15 mouse cellular contexts compared by ENCODE assay signal in the genomic region with DNA sequence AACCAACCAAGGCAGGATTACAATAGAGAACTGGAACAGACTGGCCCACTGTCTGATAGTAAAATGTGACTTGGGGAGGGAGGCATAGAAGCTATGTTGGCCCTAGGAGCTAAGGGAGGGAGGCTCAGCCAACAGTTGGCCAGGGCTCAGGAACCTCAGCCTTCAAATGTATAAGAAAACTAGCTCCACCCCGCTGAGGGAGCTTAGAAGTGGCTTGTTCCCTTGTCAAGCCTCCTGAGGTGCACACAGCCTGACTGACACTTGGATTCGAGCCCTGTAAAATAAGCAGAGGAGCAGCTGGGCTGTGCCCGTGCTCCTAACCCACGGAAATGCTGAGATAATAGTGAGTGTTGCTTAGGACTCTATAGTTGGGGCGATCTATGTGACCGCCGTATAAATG.
A peak's percentile ranks its signal among the peaks of the same experiment; 100 is the strongest.
DNase-seq lines count a peak whose midpoint lies in the region; ATAC-seq and TF ChIP-seq lines count a peak whose summit lies in the region.
"Had no signal": no experiment of that assay in that cellular context is flagged by ENCODE, and none has a peak within 500 bp of the region (broad histone marks: within the 10 kb centered on the region; RNA-seq: fewer than 3 reads in every experiment).

No protein-coding gene starts in this region.

- no peak overlapping the region for H3K4me3 ChIP-seq in forebrain, embryonic 13.5 days
- H3K4me3 ChIP-seq in forebrain, embryonic 12.5 days (replicated peaks), result no peak overlapping the region
- no peak overlapping the region for H3K4me3 ChIP-seq in hindbrain, embryonic 13.5 days
- H3K4me3 ChIP-seq in hindbrain, embryonic 11.5 days (ENCODE audit: low read depth, low read length), result no peak overlapping the region
- no peak overlapping the region for H3K4me3 ChIP-seq in limb, embryonic 15.5 days
- H3K4me3 ChIP-seq: neural tube, embryonic 12.5 days had no signal

- no peak for TF ChIP-seq POLR2A in brain, embryonic 14.5 days (IDR thresholded peaks at IDR 0.05; ENCODE audit: borderline replicate concordance, extremely low read depth, insufficient read depth, insufficient read length, poor library complexity, severe bottlenecking)

- H3K27ac ChIP-seq in forebrain, embryonic 13.5 days, result no peak overlapping the region
- H3K27ac ChIP-seq in forebrain, embryonic 12.5 days, result no peak overlapping the region
- no peak overlapping the region for H3K27ac ChIP-seq in hindbrain, embryonic 13.5 days
- H3K27ac ChIP-seq in hindbrain, embryonic 11.5 days (ENCODE audit: low read depth, low read length), result no peak overlapping the region
- H3K27ac ChIP-seq in limb, embryonic 15.5 days, result 0 out of 2 replicates have a peak overlapping the region, but pooled peaks have one; percentile 0
- H3K27ac ChIP-seq: liver, embryonic 14.5 days; neural tube, embryonic 12.5 days had no signal

- TF ChIP-seq CTCF in brain, embryonic 14.5 days (IDR thresholded peaks at IDR 0.05; ENCODE audit: borderline replicate concordance, extremely low read depth, insufficient read depth, insufficient read length), result no peak

- 48% methylated on average over 7 of the region's 7 CpGs for WGBS in forebrain, embryonic 13.5 days
- WGBS in forebrain, embryonic 12.5 days, result 51% methylated on average over 7 of the region's 7 CpGs
- WGBS in hindbrain, embryonic 13.5 days, result 50% methylated on average over 7 of the region's 7 CpGs
- 46% methylated on average over 7 of the region's 7 CpGs for whole genome bisulfite sequencing in hindbrain, embryonic 11.5 days
- WGBS in limb, embryonic 15.5 days, result 60% methylated on average over 7 of the region's 7 CpGs

- ATAC-seq in forebrain, embryonic 13.5 days, result 0 out of 2 replicates have a peak, but pooled peaks have one; percentile 53
- ATAC-seq in forebrain, embryonic 12.5 days (ENCODE audit: low FRiP score), result no peak
- ATAC-seq in hindbrain, embryonic 13.5 days (ENCODE audit: low FRiP score), result peak; percentile 59; the same call in 1 of the 2 replicates
- ATAC-seq in hindbrain, embryonic 11.5 days (ENCODE audit: low FRiP score), result no peak
- ATAC-seq in limb, embryonic 15.5 days (ENCODE audit: insufficient number of reproducible peaks, low FRiP score, low TSS enrichment, low read depth), result no peak

- no peaks in the 10 kb centered on the region for H3K36me3 ChIP-seq in forebrain, embryonic 13.5 days (ENCODE audit: poor library complexity, severe bottlenecking)
- no peaks in the 10 kb centered on the region for H3K36me3 ChIP-seq in forebrain, embryonic 12.5 days (replicated peaks)
- H3K36me3 ChIP-seq in hindbrain, embryonic 13.5 days, result no peaks in the 10 kb centered on the region
- no peaks in the 10 kb centered on the region for H3K36me3 ChIP-seq in hindbrain, embryonic 11.5 days (ENCODE audit: control insufficient read depth, insufficient read depth, low read length)
- no peaks in the 10 kb centered on the region for H3K36me3 ChIP-seq in limb, embryonic 15.5 days
- H3K36me3 ChIP-seq: neural tube, embryonic 12.5 days had no signal

- no peaks in the 10 kb centered on the region for H3K9me3 ChIP-seq in forebrain, embryonic 13.5 days (replicated peaks)
- H3K9me3 ChIP-seq in forebrain, embryonic 12.5 days, result no peaks in the 10 kb centered on the region
- H3K9me3 ChIP-seq in hindbrain, embryonic 13.5 days, result no peaks in the 10 kb centered on the region
- no peaks in the 10 kb centered on the region for H3K9me3 ChIP-seq in hindbrain, embryonic 11.5 days (ENCODE audit: control insufficient read depth, low read length)
- no peaks in the 10 kb centered on the region for H3K9me3 ChIP-seq in limb, embryonic 15.5 days
- H3K9me3 ChIP-seq: neural tube, embryonic 12.5 days had no signal

- no peak for DNase-seq in hindbrain, embryonic 11.5 days (ENCODE audit: low spot score)
- peak; percentile 74 for DNase-seq in brain, embryonic 14.5 days (ENCODE audit: low read depth)
- no peak for DNase-seq in layer of hippocampus, adult 18-20 months (ENCODE audit: low spot score in 2 of 2)
- DNase-seq in ovary, postnatal 10 days (ENCODE audit: low spot score), result no peak
- DNase-seq: cerebellum, adult 2 months; embryo, embryonic 11 days; kidney, adult 9 months; retina, postnatal 1 day; thymus, adult 18-20 months had no signal

- peaks cover 11% of the 10 kb centered on the region; the same call in 1 of the 2 replicates for H3K4me1 ChIP-seq in forebrain, embryonic 13.5 days
- peaks cover 17% of the 10 kb centered on the region; the same call in 1 of the 2 replicates for H3K4me1 ChIP-seq in forebrain, embryonic 12.5 days
- H3K4me1 ChIP-seq in hindbrain, embryonic 13.5 days (replicated peaks), result peaks cover 26% of the 10 kb centered on the region
- peaks cover 7% of the 10 kb centered on the region; the same call in 1 of the 2 replicates for H3K4me1 ChIP-seq in hindbrain, embryonic 11.5 days (replicated peaks; ENCODE audit: control insufficient read depth, insufficient read depth, low read length)
- peaks cover 27% of the 10 kb centered on the region for H3K4me1 ChIP-seq in limb, embryonic 15.5 days

- no peaks in the 10 kb centered on the region for H3K27me3 ChIP-seq in forebrain, embryonic 13.5 days
- no peaks in the 10 kb centered on the region for H3K27me3 ChIP-seq in forebrain, embryonic 12.5 days
- no peaks in the 10 kb centered on the region for H3K27me3 ChIP-seq in hindbrain, embryonic 13.5 days
- no peaks in the 10 kb centered on the region for H3K27me3 ChIP-seq in hindbrain, embryonic 11.5 days (ENCODE audit: control insufficient read depth, insufficient read depth, low read length)
- no peaks in the 10 kb centered on the region for H3K27me3 ChIP-seq in limb, embryonic 15.5 days
- H3K27me3 ChIP-seq: neural tube, embryonic 12.5 days had no signal

- H3K9ac ChIP-seq in forebrain, embryonic 13.5 days, result no peak overlapping the region
- H3K9ac ChIP-seq in forebrain, embryonic 12.5 days, result no peak overlapping the region
- no peak overlapping the region for H3K9ac ChIP-seq in hindbrain, embryonic 13.5 days
- H3K9ac ChIP-seq in hindbrain, embryonic 11.5 days (ENCODE audit: low read depth, low read length), result no peak overlapping the region
- no peak overlapping the region for H3K9ac ChIP-seq in limb, embryonic 15.5 days
- H3K9ac ChIP-seq: liver, embryonic 14.5 days; neural tube, embryonic 12.5 days had no signal

- H3K4me2 ChIP-seq in forebrain, embryonic 13.5 days, result no peak overlapping the region
- H3K4me2 ChIP-seq in forebrain, embryonic 12.5 days, result no peak overlapping the region
- no peak overlapping the region for H3K4me2 ChIP-seq in hindbrain, embryonic 13.5 days
- no peak overlapping the region for H3K4me2 ChIP-seq in hindbrain, embryonic 11.5 days (replicated peaks; ENCODE audit: low read depth, low read length)
- H3K4me2 ChIP-seq in limb, embryonic 15.5 days, result no peak overlapping the region
- H3K4me2 ChIP-seq: neural tube, embryonic 12.5 days had no signal

Comparison
In these comparisons a context has a peak if more than half of its experiments do, and no peak if none do; other contexts are left out.
1. ATAC-seq: peak in forebrain, embryonic 13.5 days (single experiment) and hindbrain, embryonic 13.5 days (single experiment); none in forebrain, embryonic 12.5 days (single experiment), hindbrain, embryonic 11.5 days (single experiment) and limb, embryonic 15.5 days (single experiment).